Mouse (Mus musculus) midbrain, embryonic 12.5 days (tissue): ENCODE measurements around the gene Dhx57. TPM values are rescaled to one million over a fixed set of nuclear protein-coding genes. Genes with fewer than 3 reads are reported as not detected.
A peak's percentile ranks its signal among the peaks of the same experiment; 100 is the strongest.
"Not testable (repeated sequence)": the region's sequence is repeated elsewhere in the genome, so short reads cannot be mapped to it uniquely, and the experiment has no call there.

Experiments
- ATAC-seq: fragments of 200-750 bp; cut with Nextera tagmentation; 2 replicates; pipeline ENCODE4 v1.8.0; 2017; ENCODE audit warnings: low read depth, moderate TSS enrichment, moderate library complexity; ENCODE audit not compliant: low FRiP score
- H3K27ac ChIP-seq: fragments of 300-500 bp; sonication (generic); replicated peaks from 2 replicates; pipeline ENCODE4 v1.5.1; 2016; ENCODE audit warnings: mild to moderate bottlenecking
- H3K27me3 ChIP-seq: fragments of 300-500 bp; sonication (generic); 2 replicates; pipeline ENCODE4 v1.6.1; 2016; ENCODE audit warnings: mild to moderate bottlenecking
- H3K36me3 ChIP-seq: fragments of 300-500 bp; sonication (generic); 2 replicates; pipeline ENCODE4 v1.6.1; 2016
- H3K4me1 ChIP-seq: fragments of 300-500 bp; sonication (generic); 2 replicates; pipeline ENCODE4 v1.6.1; 2016
- H3K4me2 ChIP-seq: fragments of 300-500 bp; sonication (generic); replicated peaks from 2 replicates; pipeline ENCODE4 v1.6.1; 2016; ENCODE audit warnings: mild to moderate bottlenecking, moderate library complexity
- H3K4me3 ChIP-seq: fragments of 300-500 bp; sonication (generic); 2 replicates; pipeline ENCODE4 v1.5.1; 2016; ENCODE audit warnings: mild to moderate bottlenecking
- H3K9ac ChIP-seq: fragments of 300-500 bp; sonication (generic); replicated peaks from 2 replicates; pipeline ENCODE4 v1.6.1; 2016; ENCODE audit warnings: mild to moderate bottlenecking, moderate library complexity
- H3K9me3 ChIP-seq: fragments of 300-500 bp; sonication (generic); 2 replicates; pipeline ENCODE4 v1.6.1; 2016; ENCODE audit warnings: mild to moderate bottlenecking
- WGBS: fragments of 180-500 bp; shearing (Covaris S2); methylation state at CpG from one replicate; pipeline ENCODE4 v1.1.7; 2016; 5-methylcytosine and 5-hydroxymethylcytosine counted together
- polyA plus RNA-seq: library from polyadenylated mRNA; unstranded; fragments of >200 nt; fragmentation: Nextera tagmentation; extraction: Ambion mirVana; gene quantifications from 2 replicates; pipeline ENCODE4 v1.2.1, GENCODE M21; 2016

Dhx57 gene
- polyA plus RNA-seq, 1 experiment from 2014 or later, result 34.6 TPM

DNA sequence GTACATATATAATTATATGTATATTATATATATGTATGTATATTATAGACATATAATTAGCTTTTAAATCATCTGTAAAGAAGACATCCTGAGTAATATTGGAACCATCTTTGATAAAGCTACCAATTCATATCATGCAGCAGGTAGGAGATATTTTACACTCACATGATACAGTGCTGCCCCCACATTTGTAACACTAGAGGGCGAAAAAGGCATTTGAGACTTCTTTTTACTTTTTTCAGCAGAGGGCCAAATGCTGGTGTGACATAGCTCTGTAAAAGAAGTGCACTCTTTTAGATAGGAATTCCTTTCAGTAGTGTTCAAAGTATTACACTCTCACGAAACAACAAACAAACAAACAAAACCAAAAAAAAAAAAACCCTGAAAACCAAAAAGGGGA lies 872 bp upstream of the Dhx57 start:
- 33% methylated on average over 2 of the region's 2 CpGs for WGBS
- Histone ChIP-seq H3K27me3 (no peaks in the 10 kb centered on the region), H3K27ac (no peak overlapping the region), H3K4me2 (no peak overlapping the region), H3K4me3 (no peak overlapping the region), H3K4me1 (peaks cover 15% of the 10 kb centered on the region), H3K9ac (no peak overlapping the region), H3K36me3 (no peaks in the 10 kb centered on the region), H3K9me3 (no peaks in the 10 kb centered on the region)
- ATAC-seq, result no peak

DNA sequence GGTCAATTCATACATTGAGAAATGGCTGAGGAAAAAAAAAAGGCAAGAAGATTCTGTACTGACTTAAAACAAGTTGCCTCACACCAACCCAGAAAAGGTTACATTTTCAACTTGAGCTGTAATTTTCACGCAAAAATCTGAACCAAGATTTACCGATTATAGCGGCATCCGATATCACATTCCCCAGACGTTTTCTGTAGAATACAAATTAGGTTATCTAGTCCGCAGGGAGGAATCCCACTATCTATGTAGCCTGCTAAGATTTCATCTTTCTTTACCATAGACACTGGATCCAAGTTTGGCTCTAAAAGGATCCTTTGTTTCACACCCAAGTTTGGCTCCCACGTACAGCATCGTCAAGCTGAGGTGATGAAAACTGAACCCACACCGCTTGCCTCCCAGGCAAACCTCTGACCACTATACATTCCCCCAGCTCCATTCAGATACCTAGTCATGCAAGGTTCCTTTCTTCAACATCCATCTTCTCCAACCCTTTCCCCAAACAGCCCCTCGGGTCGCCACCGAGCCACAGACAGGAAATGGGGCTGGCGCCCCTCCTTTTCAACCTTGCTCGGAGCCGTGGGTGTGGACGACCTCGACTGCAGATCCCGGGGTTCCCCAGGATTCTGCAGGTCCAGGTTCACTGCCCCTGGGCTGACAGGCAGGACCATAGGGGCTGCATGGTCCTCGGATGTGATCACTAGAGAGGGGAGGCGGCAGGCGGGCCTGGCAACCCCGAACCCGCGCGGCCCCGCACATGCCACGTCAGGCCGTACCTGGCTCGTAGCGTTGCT lies 799 bp downstream of the Dhx57 start:
- no peak for ATAC-seq
- Histone ChIP-seq H3K9ac (peak overlapping the region; percentile 92), H3K4me3 (peak overlapping the region; percentile 88), H3K27me3 (no peaks in the 10 kb centered on the region), H3K36me3 (no peaks in the 10 kb centered on the region), H3K4me2 (peak overlapping the region; percentile 75), H3K27ac (peak overlapping the region; percentile 91), H3K4me1 (peaks cover 15% of the 10 kb centered on the region), H3K9me3 (no peaks in the 10 kb centered on the region)
- WGBS, result under 1% methylated on average over 30 of the region's 30 CpGs

DNA sequence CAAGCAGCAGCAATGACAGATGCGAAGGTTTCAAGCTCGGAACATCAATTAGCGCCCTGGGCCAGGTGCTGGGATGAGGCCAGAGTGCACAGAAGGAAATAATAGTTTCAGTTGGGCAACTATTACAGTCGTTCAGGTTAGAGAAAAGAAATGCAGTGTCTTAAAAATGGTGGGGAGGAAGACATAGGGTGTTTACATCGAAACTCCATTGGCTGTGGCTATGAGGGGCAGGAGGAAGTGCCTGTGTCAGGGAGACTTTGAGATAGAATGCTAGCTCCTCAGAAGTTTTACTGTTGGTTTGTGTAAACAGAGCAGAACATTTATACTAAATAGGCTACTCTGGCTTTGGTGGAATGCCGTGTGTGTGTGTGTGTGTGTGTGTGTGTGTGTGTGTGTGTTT lies 2.3 kb downstream of the Dhx57 start:
- WGBS, result 92% methylated on average over 6 of the region's 6 CpGs
- no peak for ATAC-seq

DNA sequence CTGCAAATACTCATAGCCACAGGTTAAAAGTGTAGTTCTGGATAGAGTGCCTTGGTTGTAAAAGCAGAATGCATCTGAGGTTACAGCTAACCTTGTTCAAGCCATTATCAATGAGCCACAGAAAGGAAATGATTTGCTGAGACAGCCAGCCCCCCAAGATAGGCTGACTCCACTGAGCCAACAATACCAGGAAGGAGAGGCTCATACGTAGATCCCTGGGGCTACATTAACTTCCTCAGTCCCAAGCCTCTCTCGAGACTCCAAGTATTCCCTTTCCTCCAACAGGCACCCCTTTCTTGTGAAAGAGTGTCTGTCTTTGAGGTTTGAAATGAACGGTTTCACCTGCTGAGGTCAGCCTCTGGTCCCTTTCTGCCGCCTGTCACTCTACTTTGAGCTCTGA lies 5.8 kb downstream of the Dhx57 start:
- no peak for ATAC-seq
- no peaks in the 10 kb centered on the region for H3K9me3 ChIP-seq
- H3K36me3 ChIP-seq, result peaks cover 16% of the 10 kb centered on the region
- H3K4me1 ChIP-seq, result peaks cover 15% of the 10 kb centered on the region
- H3K4me2 ChIP-seq, result no peak overlapping the region
- 84% methylated on average over 4 of the region's 4 CpGs for WGBS
- H3K27me3 ChIP-seq, result no peaks in the 10 kb centered on the region
- no peak overlapping the region for H3K27ac ChIP-seq
- H3K9ac ChIP-seq, result no peak overlapping the region
- no peak overlapping the region for H3K4me3 ChIP-seq

More for the DNA sequence above, 2.3 kb downstream of the Dhx57 start:
- H3K9ac ChIP-seq, result no peak overlapping the region
- H3K9me3 ChIP-seq, result no peaks in the 10 kb centered on the region
- H3K4me2 ChIP-seq, result no peak overlapping the region
- H3K4me1 ChIP-seq, result peaks cover 15% of the 10 kb centered on the region
- no peaks in the 10 kb centered on the region for H3K36me3 ChIP-seq
- no peak overlapping the region for H3K27ac ChIP-seq
- no peak overlapping the region for H3K4me3 ChIP-seq
- H3K27me3 ChIP-seq, result no peaks in the 10 kb centered on the region

DNA sequence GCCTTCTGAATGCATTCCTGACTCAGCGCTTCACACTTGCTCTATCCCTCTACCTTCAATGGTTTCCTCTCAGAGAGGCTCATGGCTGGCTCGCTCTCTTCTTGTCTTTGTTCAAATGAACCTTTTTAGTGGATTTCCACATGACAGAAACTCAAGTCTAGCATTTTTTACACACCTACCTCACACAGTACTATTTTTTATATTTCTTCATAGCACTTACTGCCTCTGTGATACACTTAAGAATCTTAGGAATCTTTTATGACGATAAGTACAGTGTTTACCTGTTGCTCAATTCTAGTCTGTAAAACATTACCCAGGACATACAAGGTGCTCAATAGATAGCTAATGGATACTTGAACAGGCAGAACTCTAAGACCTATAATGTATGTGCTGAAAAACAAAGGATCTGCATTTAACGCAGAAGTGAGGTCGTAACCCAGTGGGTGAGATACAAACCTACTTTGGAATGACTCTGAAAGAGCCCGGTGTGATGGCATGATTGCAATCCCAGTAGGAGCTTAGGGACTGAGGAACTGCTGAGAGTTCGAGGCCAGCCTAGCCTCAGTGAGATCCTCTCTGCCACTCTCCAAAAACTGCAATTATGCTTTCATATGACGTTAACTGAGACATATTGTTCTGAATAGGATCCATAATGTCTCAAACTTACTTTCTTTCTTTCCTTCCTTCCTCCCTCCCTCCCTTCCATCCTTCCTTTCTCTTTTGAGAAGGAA lies 10.8 kb downstream of the Dhx57 start:
- no peak overlapping the region for H3K4me2 ChIP-seq
- no peak overlapping the region for H3K4me3 ChIP-seq
- H3K9ac ChIP-seq, result no peak overlapping the region
- no peaks in the 10 kb centered on the region for H3K9me3 ChIP-seq
- H3K4me1 ChIP-seq, result no peaks in the 10 kb centered on the region
- WGBS, result 95% methylated on average over 8 of the region's 8 CpGs
- H3K36me3 ChIP-seq, result peaks cover 49% of the 10 kb centered on the region
- ATAC-seq, result no peak
- H3K27ac ChIP-seq, result no peak overlapping the region
- no peaks in the 10 kb centered on the region for H3K27me3 ChIP-seq

DNA sequence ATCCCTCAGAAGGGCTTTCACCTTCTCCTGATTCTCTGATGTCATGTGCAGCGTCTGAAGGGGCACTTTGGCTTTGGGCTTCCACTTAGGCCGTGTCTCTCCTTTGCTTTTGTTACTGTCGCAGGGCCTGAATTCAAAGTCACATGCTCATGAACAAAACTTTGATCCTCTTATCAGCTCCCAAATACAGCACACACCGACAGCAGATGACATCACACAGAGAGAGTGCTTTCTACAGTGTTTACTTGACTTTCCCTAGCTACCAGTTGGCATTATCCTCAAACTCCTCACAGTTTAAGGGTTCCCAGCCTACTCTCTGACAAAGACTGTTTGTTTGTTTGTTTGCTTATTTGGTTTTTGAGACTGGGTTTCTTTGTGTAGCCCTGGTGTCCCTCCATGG lies 12.0 kb downstream of the Dhx57 start:
- no peak overlapping the region for H3K4me2 ChIP-seq
- 95% methylated on average over 4 of the region's 4 CpGs for WGBS
- no peaks in the 10 kb centered on the region for H3K9me3 ChIP-seq
- H3K36me3 ChIP-seq, result peaks cover 60% of the 10 kb centered on the region
- H3K27me3 ChIP-seq, result no peaks in the 10 kb centered on the region
- H3K27ac ChIP-seq, result no peak overlapping the region
- H3K4me1 ChIP-seq, result no peaks in the 10 kb centered on the region
- no peak overlapping the region for H3K4me3 ChIP-seq
- no peak for ATAC-seq
- no peak overlapping the region for H3K9ac ChIP-seq

DNA sequence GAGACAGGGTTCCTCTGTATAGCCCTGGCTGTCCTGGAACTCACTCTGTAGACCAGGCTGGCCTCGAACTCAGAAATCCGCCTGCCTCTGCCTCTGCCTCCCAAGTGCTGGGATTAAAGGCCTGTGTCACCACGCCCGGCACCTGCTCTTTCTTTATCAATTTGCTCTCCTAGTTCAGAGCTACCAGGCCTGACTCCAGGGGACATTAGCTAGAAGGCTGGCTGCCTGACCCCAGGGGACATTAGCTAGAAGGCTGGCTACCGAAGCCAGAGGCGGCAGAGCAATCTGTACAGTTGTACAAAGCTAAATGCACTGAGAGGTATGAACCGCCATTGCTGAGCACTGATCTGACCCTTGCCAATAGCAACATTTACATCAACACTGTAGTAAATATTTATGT lies 19.7 kb downstream of the Dhx57 start:
- not testable (repeated sequence) for H3K4me2 ChIP-seq

DNA sequence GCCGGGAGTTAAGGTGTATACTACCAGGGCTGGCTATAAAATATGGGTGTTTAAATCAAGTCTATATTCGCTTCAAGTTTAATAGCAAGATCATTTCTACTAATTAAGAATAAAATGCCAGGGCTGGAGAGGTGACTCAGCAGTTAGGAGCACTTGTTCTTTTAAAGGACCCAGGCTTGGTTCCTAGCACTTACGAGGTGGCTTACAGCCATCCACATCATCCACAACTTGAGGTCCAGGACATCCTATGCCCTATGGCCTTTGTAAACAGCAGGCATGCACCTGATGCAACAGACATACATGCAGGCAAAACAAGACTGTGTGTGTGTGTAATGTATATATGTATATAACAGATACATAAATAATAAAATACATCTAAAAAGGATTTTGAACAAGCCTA lies 22.1 kb downstream of the Dhx57 start:
- Histone ChIP-seq H3K27ac (no peak overlapping the region), H3K4me2 (no peak overlapping the region), H3K4me1 (no peaks in the 10 kb centered on the region), H3K9ac (no peak overlapping the region), H3K4me3 (no peak overlapping the region), H3K36me3 (peaks cover 85% of the 10 kb centered on the region), H3K9me3 (no peaks in the 10 kb centered on the region), H3K27me3 (no peaks in the 10 kb centered on the region)
- WGBS, result 95% methylated on average over 3 of the region's 3 CpGs
- ATAC-seq, result no peak

More for the DNA sequence above, 19.7 kb downstream of the Dhx57 start:
- 96% methylated on average over 7 of the region's 7 CpGs for WGBS
- peaks cover 85% of the 10 kb centered on the region for H3K36me3 ChIP-seq
- not testable (repeated sequence) for H3K9me3 ChIP-seq, H3K27me3 ChIP-seq, H3K9ac ChIP-seq, ATAC-seq, H3K4me1 ChIP-seq, H3K4me3 ChIP-seq, H3K27ac ChIP-seq

DNA sequence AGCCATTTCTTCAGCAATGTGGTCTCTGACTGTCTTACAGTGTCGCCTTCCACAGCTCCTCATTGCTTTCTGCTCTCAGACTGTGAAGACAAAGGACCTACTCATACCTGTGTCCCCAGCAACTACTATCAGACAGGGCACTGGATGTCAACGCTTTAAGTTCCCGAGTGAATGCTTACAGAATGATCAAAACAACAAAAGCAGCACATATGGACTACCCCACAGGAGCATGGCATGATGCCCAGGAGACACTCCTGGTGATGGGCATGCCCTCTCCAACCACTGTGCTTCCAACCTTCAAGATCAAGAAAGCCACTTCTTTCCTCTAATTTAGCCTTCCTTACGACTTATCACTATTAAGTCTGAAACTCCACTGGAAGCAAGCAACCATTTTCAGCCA lies 23.2 kb downstream of the Dhx57 start:
- Histone ChIP-seq H3K4me3 (no peak overlapping the region), H3K4me2 (no peak overlapping the region), H3K27ac (no peak overlapping the region), H3K9ac (no peak overlapping the region), H3K4me1 (no peaks in the 10 kb centered on the region), H3K36me3 (peaks cover 84% of the 10 kb centered on the region), H3K9me3 (no peaks in the 10 kb centered on the region), H3K27me3 (no peaks in the 10 kb centered on the region)
- no peak for ATAC-seq
- 92% methylated on average over 4 of the region's 4 CpGs for WGBS

DNA sequence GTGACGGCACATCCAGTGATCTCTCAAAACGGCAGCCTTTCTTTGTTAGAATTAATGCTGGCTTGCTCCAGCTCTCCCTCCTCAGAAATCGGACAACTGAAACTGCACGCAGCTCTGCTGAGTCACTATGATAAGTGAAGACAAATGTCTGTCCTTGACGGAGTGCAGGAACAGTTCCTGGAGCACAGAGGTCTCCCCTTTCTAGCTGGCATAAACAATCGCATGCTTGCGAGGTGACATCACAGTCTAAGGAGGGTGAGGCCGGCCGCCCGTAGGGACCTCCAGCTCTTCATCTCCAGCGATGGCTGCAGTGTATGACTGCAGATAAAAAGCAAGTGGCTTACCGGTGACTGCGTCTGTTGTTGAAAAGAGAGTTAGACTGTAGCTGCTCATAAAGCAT lies 35.1 kb downstream of the Dhx57 start:
- WGBS, result 74% methylated on average over 13 of the region's 13 CpGs
- H3K4me1 ChIP-seq, result no peaks in the 10 kb centered on the region
- no peaks in the 10 kb centered on the region for H3K9me3 ChIP-seq
- no peak overlapping the region for H3K9ac ChIP-seq
- H3K36me3 ChIP-seq, result peaks cover 97% of the 10 kb centered on the region
- H3K4me3 ChIP-seq, result no peak overlapping the region
- no peaks in the 10 kb centered on the region for H3K27me3 ChIP-seq
- ATAC-seq, result no peak
- no peak overlapping the region for H3K4me2 ChIP-seq
- H3K27ac ChIP-seq, result no peak overlapping the region

DNA sequence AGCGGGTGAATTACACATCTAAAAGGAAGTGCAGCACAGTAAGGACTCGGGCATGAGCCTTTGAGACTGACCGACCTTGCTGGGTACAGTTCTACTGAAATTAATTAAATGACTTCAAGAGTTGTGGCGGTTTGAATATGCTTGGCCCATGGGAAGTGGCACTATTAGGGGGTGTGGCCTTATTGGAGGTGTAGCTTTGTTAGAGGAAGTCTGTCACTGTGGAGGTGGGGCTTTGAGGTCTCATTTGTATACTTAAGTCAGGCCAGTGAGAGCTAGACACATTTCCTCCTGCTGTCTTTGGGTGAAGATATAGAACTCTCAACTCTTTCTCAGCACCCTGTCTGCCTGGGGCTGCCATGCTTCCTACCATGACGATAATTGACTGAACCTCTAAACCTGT lies 35.9 kb downstream of the Dhx57 start:
- WGBS, result 98% methylated on average over 5 of the region's 5 CpGs

DNA sequence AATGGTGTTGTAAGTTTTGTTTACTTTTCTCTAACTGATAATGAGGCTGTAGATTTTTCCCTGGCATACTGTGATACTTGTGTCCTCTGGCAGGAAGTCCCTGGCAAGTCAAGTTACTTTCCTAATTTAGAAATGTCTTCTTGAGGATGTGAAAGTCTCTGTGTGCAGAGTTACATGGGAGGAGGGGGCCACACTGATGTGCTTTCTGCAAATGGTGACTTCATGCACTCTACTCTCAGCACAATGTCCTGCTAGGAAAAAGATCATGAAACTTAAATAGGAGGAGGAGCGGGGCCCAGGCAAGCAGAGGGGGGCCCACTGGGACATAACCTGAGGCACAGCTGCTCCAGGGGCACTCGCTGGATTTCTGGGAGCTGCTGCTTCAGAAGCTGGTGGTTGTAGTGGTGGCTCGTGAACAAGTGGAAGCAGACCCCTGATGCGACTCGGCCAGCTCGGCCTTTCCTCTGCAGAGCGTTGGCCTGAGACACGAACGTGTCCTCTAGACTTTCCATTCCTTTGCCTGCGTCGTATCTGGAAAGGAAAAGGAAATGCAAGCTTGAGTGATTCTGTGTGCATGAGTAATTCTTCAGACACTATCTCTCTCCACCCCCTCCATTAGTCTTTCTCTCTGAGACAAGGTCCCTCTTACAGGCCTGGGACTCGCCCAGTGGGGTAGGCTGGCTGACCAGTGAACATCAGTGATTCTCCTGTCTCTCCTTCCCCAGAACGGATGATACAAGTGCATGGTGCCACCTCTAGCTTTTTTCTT lies 37.3 kb downstream of the Dhx57 start:
- H3K27ac ChIP-seq, result no peak overlapping the region
- no peaks in the 10 kb centered on the region for H3K27me3 ChIP-seq
- no peak overlapping the region for H3K9ac ChIP-seq
- no peaks in the 10 kb centered on the region for H3K4me1 ChIP-seq
- WGBS, result 88% methylated on average over 12 of the region's 13 CpGs
- no peak overlapping the region for H3K4me3 ChIP-seq
- no peak overlapping the region for H3K4me2 ChIP-seq
- no peak for ATAC-seq
- H3K9me3 ChIP-seq, result no peaks in the 10 kb centered on the region
- H3K36me3 ChIP-seq, result peaks cover 94% of the 10 kb centered on the region

More for the DNA sequence above, 35.9 kb downstream of the Dhx57 start:
- Histone ChIP-seq H3K9me3 (no peaks in the 10 kb centered on the region), H3K4me1 (no peaks in the 10 kb centered on the region), H3K4me2 (no peak overlapping the region), H3K4me3 (no peak overlapping the region), H3K36me3 (peaks cover 98% of the 10 kb centered on the region), H3K9ac (no peak overlapping the region), H3K27me3 (no peaks in the 10 kb centered on the region), H3K27ac (no peak overlapping the region)
- no peak for ATAC-seq
